Comparison of ENCODE assay signal across 26 mouse cellular contexts in the genomic region with DNA sequence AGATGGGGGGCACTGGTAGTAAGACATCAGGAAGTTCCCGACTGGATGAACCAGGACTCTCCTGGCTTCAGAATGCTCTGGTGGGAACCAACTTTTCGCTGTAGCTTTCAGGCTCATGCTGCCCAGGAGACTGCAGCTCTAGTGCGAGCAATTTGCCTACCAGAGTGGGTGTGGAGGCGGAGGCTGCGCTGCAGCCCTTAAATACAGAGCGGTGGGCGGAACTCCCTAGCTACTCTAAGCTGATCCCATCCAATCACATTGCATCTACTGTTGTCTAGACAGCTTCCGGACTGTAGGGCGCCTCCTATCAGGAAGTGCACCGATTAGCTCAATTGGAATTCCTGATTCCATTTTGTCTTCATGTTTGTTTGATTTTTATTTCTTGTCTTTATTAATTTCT. TPM values are rescaled to one million over a fixed set of nuclear protein-coding genes. Genes with fewer than 3 reads are reported as not detected.
A peak's percentile ranks its signal among the peaks of the same experiment; 100 is the strongest.
DNase-seq lines count a peak whose midpoint lies in the region; ATAC-seq and TF ChIP-seq lines count a peak whose summit lies in the region.
"Had no signal": no experiment of that assay in that cellular context is flagged by ENCODE, and none has a peak within 500 bp of the region (broad histone marks: within the 10 kb centered on the region; RNA-seq: fewer than 3 reads in every experiment).

No protein-coding gene starts in this region.

- peak overlapping the region; percentile 51 for H3K4me3 ChIP-seq in megakaryocyte, embryonic 14.5 days (replicated peaks)
- H3K4me3 ChIP-seq in hindbrain, postnatal 0 days (ENCODE audit: low read length): no peak overlapping the region
- H3K4me3 ChIP-seq: embryonic facial prominence, embryonic 13.5 days; embryonic facial prominence, embryonic 15.5 days; erythroblast, embryonic 14.5 days; forebrain, embryonic 10.5 days; forebrain, embryonic 12.5 days had no signal

- no peak for TF ChIP-seq CTCF in hindbrain, postnatal 0 days (IDR thresholded peaks at IDR 0.05; ENCODE audit: low read depth)

- no peaks in the 10 kb centered on the region; the same call in 1 of the 2 replicates for H3K4me1 ChIP-seq in megakaryocyte, embryonic 14.5 days
- no peaks in the 10 kb centered on the region for H3K4me1 ChIP-seq in hindbrain, postnatal 0 days (ENCODE audit: insufficient read depth, low read length)
- H3K4me1 ChIP-seq: embryonic facial prominence, embryonic 13.5 days; embryonic facial prominence, embryonic 15.5 days; forebrain, embryonic 10.5 days; forebrain, embryonic 12.5 days had no signal

- H3K9me3 ChIP-seq in megakaryocyte, embryonic 14.5 days: peaks cover 24% of the 10 kb centered on the region
- 0 out of 2 replicates have a peak, but pooled peaks cover 6% of the 10 kb centered on the region for H3K9me3 ChIP-seq in hindbrain, postnatal 0 days (ENCODE audit: low read length)

- no peak for ATAC-seq in megakaryocyte, adult 5-6 weeks (ENCODE audit: poor library complexity, severe bottlenecking)
- no peak for ATAC-seq in hindbrain, postnatal 0 days
- ATAC-seq: activated CD4-positive, CD25-positive, alpha-beta regulatory T cell, adult 4 months; forebrain, embryonic 14.5 days; forebrain, embryonic 16.5 days; Patski had no signal

- intact Hi-C loops in left cerebral cortex, postnatal 4 days (cut with DNase I): no loop called here

- peak; percentile 32 for DNase-seq in ES-CJ7 (ENCODE audit: low read depth, low spot score)
- peak; percentile 79 for DNase-seq in R1 (ENCODE audit: low read depth, low spot score)
- peak; percentile 75 for DNase-seq in testis, postnatal 14 days (ENCODE audit: low spot score)
- DNase-seq in hindbrain, postnatal 0 days (ENCODE audit: low spot score): no peak
- no peak for DNase-seq in left cerebral cortex, postnatal 4 days
- DNase-seq: adrenal gland, postnatal 10 days; adrenal gland, postnatal 25 days; cerebellum, adult 11 months; cerebellum, adult 18-20 months; cerebellum, adult 8-10 months; cerebellum, adult 9-11 months; cerebellum, postnatal 14 days; cerebellum, postnatal 36 days; embryo, embryonic 11 days had no signal

- H3K36me3 ChIP-seq in megakaryocyte, embryonic 14.5 days (replicated peaks; ENCODE audit: low read length): no peaks in the 10 kb centered on the region
- H3K36me3 ChIP-seq in hindbrain, postnatal 0 days (ENCODE audit: insufficient read depth, low read length): no peaks in the 10 kb centered on the region
- H3K36me3 ChIP-seq: embryonic facial prominence, embryonic 15.5 days; forebrain, embryonic 10.5 days; forebrain, embryonic 12.5 days; G1E had no signal

- peaks cover 5% of the 10 kb centered on the region for H3K27me3 ChIP-seq in megakaryocyte, embryonic 14.5 days (replicated peaks)
- H3K27me3 ChIP-seq in hindbrain, postnatal 0 days (ENCODE audit: insufficient read depth, low read length): no peaks in the 10 kb centered on the region
- H3K27me3 ChIP-seq: embryonic facial prominence, embryonic 13.5 days; embryonic facial prominence, embryonic 15.5 days; forebrain, embryonic 12.5 days had no signal

- no peak overlapping the region for H3K9ac ChIP-seq in hindbrain, postnatal 0 days (replicated peaks; ENCODE audit: low read length)
- H3K9ac ChIP-seq: embryonic facial prominence, embryonic 13.5 days; embryonic facial prominence, embryonic 15.5 days; forebrain, embryonic 12.5 days had no signal

- no peak overlapping the region for H3K27ac ChIP-seq in hindbrain, postnatal 0 days
- H3K27ac ChIP-seq: embryonic facial prominence, embryonic 13.5 days; embryonic facial prominence, embryonic 15.5 days; forebrain, embryonic 10.5 days; forebrain, embryonic 12.5 days had no signal

- WGBS in hindbrain, postnatal 0 days: 97% methylated on average over 10 of the region's 10 CpGs

- no peak overlapping the region for H3K4me2 ChIP-seq in hindbrain, postnatal 0 days (ENCODE audit: low read depth, low read length)
- H3K4me2 ChIP-seq: embryonic facial prominence, embryonic 13.5 days; embryonic facial prominence, embryonic 15.5 days; forebrain, embryonic 12.5 days had no signal

RNA-seq across cellular contexts. Expression of a gene that starts 58.2 kb away (rescaled TPM):
- 1.1 TPM in 1 of 2 replicates, not detected in the other for polyA plus RNA-seq in megakaryocyte, embryonic 14.5 days (2012; ENCODE audit: insufficient read depth, low replicate concordance)
- 60.1 and 66.0 TPM in 2 replicates for total RNA-seq in megakaryocyte, adult 5-6 weeks (2015)
- total RNA-seq in megakaryocyte, adult 5-6 weeks (2017): 39.4 and 40.6 TPM in 2 replicates
- 36.3 and 43.5 TPM in 2 replicates for total RNA-seq in hindbrain, postnatal 0 days (2014; rRNA removed)
- polyA plus RNA-seq in hindbrain, postnatal 0 days (2015; fragmentation: Nextera tagmentation; extraction: Ambion mirVana): 52.0 and 55.4 TPM in 2 replicates
- 10 to 100 TPM; 72.3 to 75.3 TPM for total RNA-seq in left cerebral cortex, postnatal 4 days (2021)

Comparison
In these comparisons a context has a peak if more than half of its experiments do, and no peak if none do; other contexts are left out.
1. DNase-seq: peak in ES-CJ7 (single experiment), R1 (single experiment) and testis, postnatal 14 days (single experiment); none in hindbrain, postnatal 0 days (single experiment) and left cerebral cortex, postnatal 4 days (single experiment).